Mouse (Mus musculus) limb, embryonic 14.5 days (tissue): ENCODE measurements around the gene P2rx4. TPM values are rescaled to one million over a fixed set of nuclear protein-coding genes. Genes with fewer than 3 reads are reported as not detected.

Experiments
- ATAC-seq: fragments of 200-750 bp; cut with Nextera tagmentation; 2 replicates; pipeline ENCODE4 v1.8.0; 2017; ENCODE audit warnings: low read depth, moderate number of reproducible peaks, moderate TSS enrichment; ENCODE audit not compliant: low FRiP score
- DNase-seq: peaks from one replicate; pipeline ENCODE4 v3.0.0-alpha.2; 2015; ENCODE audit warnings: low spot score
- H3K27ac ChIP-seq: fragments of 300-500 bp; sonication (generic); replicated peaks from 2 replicates; pipeline ENCODE4 v1.5.1; 2014; ENCODE audit warnings: low read depth, mild to moderate bottlenecking, low read length, moderate library complexity, mixed read lengths
- H3K27me3 ChIP-seq: fragments of 300-500 bp; sonication (generic); 2 replicates; pipeline ENCODE4 v1.6.1; 2014; ENCODE audit warnings: low read length, mixed read lengths; ENCODE audit not compliant: control insufficient read depth, insufficient read depth
- H3K36me3 ChIP-seq: fragments of 300-500 bp; sonication (generic); 2 replicates; pipeline ENCODE4 v1.6.1; 2014; ENCODE audit warnings: mild to moderate bottlenecking, low read length, moderate library complexity, mixed read lengths; ENCODE audit not compliant: control insufficient read depth, insufficient read depth
- H3K4me1 ChIP-seq: fragments of 300-500 bp; sonication (generic); 2 replicates; pipeline ENCODE4 v1.6.1; 2014; ENCODE audit warnings: antibody characterized with exemption, low read length, mixed read lengths; ENCODE audit not compliant: control insufficient read depth, insufficient read depth
- H3K4me2 ChIP-seq: fragments of 300-500 bp; sonication (generic); replicated peaks from 2 replicates; pipeline ENCODE4 v1.6.1; 2014; ENCODE audit warnings: low read depth, mild to moderate bottlenecking, low read length, moderate library complexity; ENCODE audit not compliant: severe bottlenecking
- H3K4me3 ChIP-seq: fragments of 300-500 bp; sonication (generic); replicated peaks from 2 replicates; pipeline ENCODE4 v1.5.1; 2014; ENCODE audit warnings: low read length
- H3K9ac ChIP-seq: fragments of 300-500 bp; sonication (generic); 2 replicates; pipeline ENCODE4 v1.6.1; 2014; ENCODE audit warnings: mild to moderate bottlenecking, low read depth, low read length, moderate library complexity; ENCODE audit not compliant: severe bottlenecking
- H3K9me3 ChIP-seq: fragments of 300-500 bp; sonication (generic); 2 replicates; pipeline ENCODE4 v1.6.1; 2016; ENCODE audit warnings: low read length; ENCODE audit not compliant: control insufficient read depth
- POLR2A ChIP-seq: fragments of 200-500 bp; IDR thresholded peaks from 2 replicates; pipeline ENCODE4 v1.8.0; 2012; ENCODE audit warnings: inconsistent platforms, mild to moderate bottlenecking, moderate library complexity, borderline replicate concordance; ENCODE audit not compliant: insufficient read depth, insufficient read length; ENCODE audit errors: extremely low read depth
- WGBS: fragments of 180-500 bp; shearing (Covaris S2); extraction: QIAGEN DNeasy Blood & Tissue Kit; methylation state at CpG from one replicate; pipeline ENCODE4 v1.1.7; 2014; 5-methylcytosine and 5-hydroxymethylcytosine counted together
- polyA plus RNA-seq, 2 experiments: library from polyadenylated mRNA; depleted of rRNA in 1 of 2; stranded (reverse) in 1 of 2; unstranded in 1 of 2; fragments of >200 nt; fragmentation: Nextera tagmentation in 1 of 2; extraction: Ambion mirVana in 1 of 2; gene quantifications; 2 replicates each; pipeline versions ENCODE4 v1.2.1 to v1.2.3; 2012 to 2014

The P2rx4 gene
- polyA plus RNA-seq, 2 experiments = 18.2 to 21.0 TPM

DNA sequence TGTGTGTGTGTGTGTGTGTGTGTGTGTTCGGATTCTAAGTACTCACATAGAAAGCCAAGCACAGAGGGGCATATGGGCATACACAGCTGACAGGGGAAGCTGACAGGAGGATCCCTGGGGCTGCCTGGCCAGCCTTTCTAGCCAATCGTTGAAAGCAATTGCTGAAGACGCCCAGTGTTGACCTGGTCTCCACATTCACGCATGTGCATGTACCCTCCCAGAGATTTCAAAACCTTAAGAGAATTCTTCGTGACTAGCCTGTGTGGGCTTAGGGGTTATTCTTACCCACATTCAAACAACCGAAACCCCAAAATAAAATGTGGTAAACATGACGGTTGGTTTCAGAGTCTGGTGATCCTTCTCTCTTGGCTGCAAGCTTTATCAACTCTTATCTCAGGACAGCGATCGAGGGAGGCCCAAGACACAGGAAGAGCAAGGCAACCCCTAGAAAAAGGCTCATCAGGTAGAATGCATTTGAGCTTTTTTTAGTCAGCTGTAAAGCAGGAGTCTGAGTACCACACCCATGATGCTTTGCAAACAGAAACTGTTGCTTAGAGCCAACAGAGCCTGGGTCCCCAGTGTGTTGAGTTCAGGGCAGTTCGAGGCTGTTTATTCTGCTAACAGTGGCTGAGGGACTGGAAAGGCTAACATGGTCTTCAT is 9.2 kb upstream of the P2rx4 start:
- H3K4me3 ChIP-seq = no peak overlapping the region
- H3K27me3 ChIP-seq = no peaks in the 10 kb centered on the region
- no peak for DNase-seq
- no peak for ATAC-seq
- no peak overlapping the region for H3K27ac ChIP-seq
- no peaks in the 10 kb centered on the region for H3K36me3 ChIP-seq
- WGBS = 84% methylated on average over 10 of the region's 10 CpGs
- no peak overlapping the region for H3K9ac ChIP-seq
- TF ChIP-seq POLR2A = no peak
- H3K4me2 ChIP-seq = no peak overlapping the region
- H3K9me3 ChIP-seq = no peaks in the 10 kb centered on the region
- no peaks in the 10 kb centered on the region for H3K4me1 ChIP-seq

DNA sequence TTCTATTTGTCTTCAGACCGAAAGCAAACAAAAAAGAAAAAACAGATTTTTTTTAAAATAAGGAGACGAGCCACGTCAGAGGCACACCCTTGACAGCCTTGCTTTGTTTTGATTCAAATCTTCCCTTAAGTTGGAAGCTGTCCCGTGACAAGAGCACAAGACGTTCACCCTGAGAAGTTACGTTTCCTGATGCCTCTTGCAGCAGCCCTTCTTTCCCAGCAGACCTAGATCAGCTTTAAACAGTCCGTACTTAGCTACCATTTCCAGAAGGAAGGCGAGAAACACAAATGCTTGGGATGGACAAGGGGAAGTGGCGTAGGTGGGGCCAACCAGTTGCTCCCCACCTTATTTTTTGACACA is 8.7 kb upstream of the P2rx4 start:
- TF ChIP-seq POLR2A = no peak
- Histone ChIP-seq H3K9ac (no peak overlapping the region), H3K9me3 (no peaks in the 10 kb centered on the region), H3K4me3 (no peak overlapping the region), H3K27me3 (no peaks in the 10 kb centered on the region), H3K4me1 (no peaks in the 10 kb centered on the region), H3K4me2 (no peak overlapping the region), H3K27ac (no peak overlapping the region), H3K36me3 (no peaks in the 10 kb centered on the region)
- no peak for ATAC-seq
- no peak for DNase-seq
- WGBS = 82% methylated on average over 9 of the region's 9 CpGs

- H3K4me1 ChIP-seq = no peaks in the 10 kb centered on the region
- no peaks in the 10 kb centered on the region for H3K27me3 ChIP-seq
- no peak for TF ChIP-seq POLR2A
- no peak overlapping the region for H3K27ac ChIP-seq
- ATAC-seq (no peak), DNase-seq (no peak)
- no peak overlapping the region for H3K4me2 ChIP-seq
- no peak overlapping the region for H3K9ac ChIP-seq
- WGBS = 64% methylated on average over 12 of the region's 12 CpGs
- H3K9me3 ChIP-seq = no peaks in the 10 kb centered on the region
- H3K36me3 ChIP-seq = no peaks in the 10 kb centered on the region
- no peak overlapping the region for H3K4me3 ChIP-seq
These were observed 7.1 kb upstream of the P2rx4 start for GRCm38 (mm10) chr5:122700109-122700836.

DNA sequence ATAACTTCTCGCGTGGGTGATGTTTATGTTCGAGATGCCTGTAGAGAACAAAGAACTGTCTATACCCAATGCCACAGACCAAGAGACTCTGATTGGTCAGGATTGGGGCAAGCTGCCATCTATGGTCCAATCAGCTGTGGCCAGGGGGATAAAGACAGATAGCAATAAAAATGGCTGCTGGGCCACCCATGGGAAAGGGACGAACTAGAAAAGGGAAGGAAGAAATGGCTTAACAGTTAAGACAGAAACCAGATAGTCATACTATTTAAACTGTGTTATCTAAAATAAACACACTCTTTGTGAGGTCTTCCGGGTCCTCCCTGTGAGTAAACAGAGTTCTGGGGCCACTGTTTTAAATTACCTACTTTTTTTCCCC is 6.5 kb upstream of the P2rx4 start:
- H3K27ac ChIP-seq = no peak overlapping the region
- no peaks in the 10 kb centered on the region for H3K9me3 ChIP-seq
- DNase-seq = no peak
- no peak overlapping the region for H3K9ac ChIP-seq
- no peak for ATAC-seq
- no peaks in the 10 kb centered on the region for H3K4me1 ChIP-seq
- no peak overlapping the region for H3K4me3 ChIP-seq
- no peak for TF ChIP-seq POLR2A
- WGBS = 50% methylated on average over 5 of the region's 5 CpGs
- no peaks in the 10 kb centered on the region for H3K36me3 ChIP-seq
- H3K4me2 ChIP-seq = no peak overlapping the region
- no peaks in the 10 kb centered on the region for H3K27me3 ChIP-seq

GRCm38 (mm10) chr5:122702156-122702555 is 5.2 kb upstream of the P2rx4 start:
- Histone ChIP-seq H3K36me3 (no peaks in the 10 kb centered on the region), H3K4me1 (peaks cover 5% of the 10 kb centered on the region), H3K27ac (no peak overlapping the region), H3K4me3 (no peak overlapping the region), H3K9me3 (no peaks in the 10 kb centered on the region), H3K4me2 (no peak overlapping the region), H3K27me3 (no peaks in the 10 kb centered on the region), H3K9ac (no peak overlapping the region)
- no peak for TF ChIP-seq POLR2A
- WGBS = 74% methylated on average over 6 of the region's 6 CpGs
- DNase-seq (no peak), ATAC-seq (no peak)
